Mouse (Mus musculus): ENCODE measurements around the gene Tgfb1i1. TPM values are rescaled to one million over a fixed set of nuclear protein-coding genes. Genes with fewer than 3 reads are reported as not detected.

Tgfb1i1 gene
- polyA plus RNA-seq, 1 experiment from 2014 or later: 111 TPM

DNA sequence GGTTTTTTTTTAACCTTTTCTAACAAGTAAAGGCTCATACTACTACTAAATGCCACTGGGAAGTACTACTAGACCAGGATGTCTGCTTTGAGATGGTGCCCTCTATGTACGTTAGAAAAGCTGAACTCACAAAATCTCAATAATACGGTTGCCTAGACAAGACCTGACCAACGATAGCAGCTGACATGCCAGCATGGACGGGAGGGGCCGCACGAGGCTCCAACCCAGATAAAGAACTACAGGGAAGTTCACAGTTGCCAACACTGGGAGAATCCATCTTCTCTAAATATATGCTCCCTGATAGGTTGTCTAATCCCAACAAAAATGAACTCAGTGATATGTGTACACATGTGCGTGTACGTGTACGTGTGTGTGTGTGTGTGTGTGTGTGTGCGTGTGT lies 48.2 kb downstream of the Tgfb1i1 start:
- Histone ChIP-seq H3K4me2 (replicated peaks; ENCODE audit: low read depth) (no peak overlapping the region), H3K9ac (ENCODE audit: low read depth, low read length) (no peak overlapping the region), H3K4me1 (replicated peaks; ENCODE audit: control insufficient read depth, insufficient read depth, low read length) (peaks cover 12% of the 10 kb centered on the region), H3K36me3 (ENCODE audit: control insufficient read depth, insufficient read depth) (peaks cover 23% of the 10 kb centered on the region), H3K27me3 (replicated peaks; ENCODE audit: control insufficient read depth, insufficient read depth, low read length) (no peaks in the 10 kb centered on the region), H3K27ac (ENCODE audit: low read depth, low read length) (no peak overlapping the region), H3K4me3 (ENCODE audit: low read depth, low read length) (no peak overlapping the region), H3K9me3 (ENCODE audit: control insufficient read depth) (no peaks in the 10 kb centered on the region)
- 75% methylated on average over 10 of the region's 10 CpGs for WGBS
- ATAC-seq: no peak
- no peak for TF ChIP-seq CTCF (IDR thresholded peaks at IDR 0.05; ENCODE audit: low read depth)

DNA sequence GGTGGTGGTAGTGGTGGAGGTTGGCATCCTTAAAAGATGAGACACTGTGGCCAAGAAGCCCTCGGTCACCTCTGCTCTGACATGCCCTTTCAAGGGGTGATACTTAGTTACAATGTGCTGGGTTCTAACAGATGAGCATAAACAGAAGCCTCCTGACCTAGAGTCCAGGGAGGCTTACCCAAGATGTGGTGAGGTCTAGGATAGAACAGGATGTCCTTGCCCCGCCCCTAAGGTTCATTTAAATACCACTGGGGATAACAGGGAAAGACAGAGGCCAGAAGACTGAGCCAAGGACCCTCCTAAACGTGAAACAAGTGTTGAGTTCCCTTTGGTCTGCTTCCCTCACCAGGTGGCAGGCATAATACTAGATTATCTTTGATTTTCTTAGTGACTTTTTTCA lies 49.9 kb downstream of the Tgfb1i1 start:
- H3K27ac ChIP-seq (ENCODE audit: low read depth, low read length): peak overlapping the region; percentile 94; the same call in 1 of the 2 replicates
- 58% methylated on average over 3 of the region's 3 CpGs for WGBS
- no peaks in the 10 kb centered on the region for H3K9me3 ChIP-seq (ENCODE audit: control insufficient read depth)
- no peak for ATAC-seq
- no peak overlapping the region for H3K9ac ChIP-seq (ENCODE audit: low read depth, low read length)
- peak overlapping the region; percentile 75 for H3K4me3 ChIP-seq (ENCODE audit: low read depth, low read length)
- no peak for TF ChIP-seq CTCF (IDR thresholded peaks at IDR 0.05; ENCODE audit: low read depth)
- H3K4me1 ChIP-seq (replicated peaks; ENCODE audit: control insufficient read depth, insufficient read depth, low read length): peaks cover 12% of the 10 kb centered on the region
- no peaks in the 10 kb centered on the region for H3K27me3 ChIP-seq (replicated peaks; ENCODE audit: control insufficient read depth, insufficient read depth, low read length)
- peak overlapping the region; percentile 89 for H3K4me2 ChIP-seq (replicated peaks; ENCODE audit: low read depth)
- H3K36me3 ChIP-seq (ENCODE audit: control insufficient read depth, insufficient read depth): peaks cover 10% of the 10 kb centered on the region

DNA sequence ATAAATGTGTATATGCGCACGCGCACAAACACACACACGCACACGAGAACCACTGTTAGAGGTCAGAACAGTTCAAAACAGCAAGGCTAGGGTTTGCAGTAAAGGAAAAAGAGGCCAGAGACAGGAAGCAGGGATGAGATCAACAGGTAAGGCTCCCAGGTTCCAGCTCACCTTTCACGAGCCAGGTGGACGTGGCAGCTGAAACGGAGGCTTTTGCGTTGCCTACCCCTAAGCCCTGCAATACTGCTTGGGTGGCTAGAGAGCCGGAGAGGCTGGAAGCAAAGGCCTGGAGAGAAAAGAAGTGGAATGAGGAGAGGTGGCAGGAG lies 50.6 kb downstream of the Tgfb1i1 start:
- H3K27me3 ChIP-seq (replicated peaks; ENCODE audit: control insufficient read depth, insufficient read depth, low read length): no peaks in the 10 kb centered on the region
- WGBS: 14% methylated on average over 10 of the region's 10 CpGs
- peak; percentile 44 for ATAC-seq
- H3K27ac ChIP-seq (ENCODE audit: low read depth, low read length): peak overlapping the region; percentile 94
- H3K9me3 ChIP-seq (ENCODE audit: control insufficient read depth): no peaks in the 10 kb centered on the region
- TF ChIP-seq CTCF (IDR thresholded peaks at IDR 0.05; ENCODE audit: low read depth): no peak
- H3K9ac ChIP-seq (ENCODE audit: low read depth, low read length): peak overlapping the region; percentile 87
- H3K4me2 ChIP-seq (replicated peaks; ENCODE audit: low read depth): peak overlapping the region; percentile 89
- peaks cover 12% of the 10 kb centered on the region for H3K4me1 ChIP-seq (replicated peaks; ENCODE audit: control insufficient read depth, insufficient read depth, low read length)
- peaks cover 10% of the 10 kb centered on the region for H3K36me3 ChIP-seq (ENCODE audit: control insufficient read depth, insufficient read depth)
- peak overlapping the region; percentile 75 for H3K4me3 ChIP-seq (ENCODE audit: low read depth, low read length)

DNA sequence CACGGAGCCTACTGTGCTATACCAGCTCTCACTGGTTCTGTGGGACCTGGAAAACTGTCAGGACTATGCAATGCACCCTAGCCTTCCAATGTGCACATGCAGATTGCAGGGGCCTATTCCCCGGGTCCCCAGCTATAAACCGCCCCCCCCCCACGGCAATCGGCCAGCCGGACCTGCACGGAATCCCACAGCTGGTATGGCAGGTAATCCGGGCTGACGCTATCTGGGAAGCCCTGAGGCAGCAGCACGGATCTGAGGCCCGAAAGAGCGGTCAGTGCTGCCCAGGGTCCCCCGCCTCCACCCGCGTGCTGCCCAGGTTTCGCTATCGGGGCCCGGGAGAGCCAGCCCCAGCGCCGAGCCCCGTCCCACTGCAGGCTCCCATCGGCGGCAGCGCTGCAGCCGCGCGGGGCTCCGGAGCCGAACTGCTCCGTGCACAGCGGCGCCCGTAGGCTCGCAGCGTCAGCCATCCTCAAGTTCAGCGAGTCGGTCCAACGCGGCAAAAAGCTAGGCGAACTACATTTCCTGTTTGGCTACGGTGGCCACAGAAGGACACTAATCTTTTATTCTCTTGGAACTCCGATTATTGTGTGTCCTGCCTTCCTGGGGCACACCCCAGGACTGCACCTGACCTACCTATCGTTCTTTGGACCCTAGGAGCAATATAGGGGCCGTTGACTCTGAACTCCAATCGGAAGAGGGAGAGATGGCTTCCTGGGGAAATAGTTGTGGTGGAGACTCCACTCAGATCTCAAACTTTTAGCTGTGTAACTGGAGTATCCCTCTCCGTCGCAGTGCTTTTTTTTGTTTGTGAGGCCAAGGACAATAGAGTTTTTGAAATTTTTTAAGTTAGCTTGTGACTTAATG lies 51.2 kb downstream of the Tgfb1i1 start, which contains the start of gene BC017158:
TSS of gene BC017158 (minus strand) at position 554 of the 864 bp plus-strand sequence.
- Histone ChIP-seq H3K9me3 (ENCODE audit: control insufficient read depth) (no peaks in the 10 kb centered on the region), H3K36me3 (ENCODE audit: control insufficient read depth, insufficient read depth) (peaks cover 10% of the 10 kb centered on the region), H3K9ac (ENCODE audit: low read depth, low read length) (peak within 1 kb of the TSS; percentile 87), H3K4me2 (replicated peaks; ENCODE audit: low read depth) (peak within 1 kb of the TSS; percentile 89), H3K4me1 (replicated peaks; ENCODE audit: control insufficient read depth, insufficient read depth, low read length) (peaks cover 12% of the 10 kb centered on the region), H3K27ac (ENCODE audit: low read depth, low read length) (peak within 1 kb of the TSS; percentile 94), H3K4me3 (ENCODE audit: low read depth, low read length) (peak within 1 kb of the TSS; percentile 75), H3K27me3 (replicated peaks; ENCODE audit: control insufficient read depth, insufficient read depth, low read length) (no peaks in the 10 kb centered on the region)
- ATAC-seq: peak; percentile 94
- TF ChIP-seq CTCF (IDR thresholded peaks at IDR 0.05; ENCODE audit: low read depth): no peak
- WGBS: under 1% methylated on average over 46 of the region's 47 CpGs

DNA sequence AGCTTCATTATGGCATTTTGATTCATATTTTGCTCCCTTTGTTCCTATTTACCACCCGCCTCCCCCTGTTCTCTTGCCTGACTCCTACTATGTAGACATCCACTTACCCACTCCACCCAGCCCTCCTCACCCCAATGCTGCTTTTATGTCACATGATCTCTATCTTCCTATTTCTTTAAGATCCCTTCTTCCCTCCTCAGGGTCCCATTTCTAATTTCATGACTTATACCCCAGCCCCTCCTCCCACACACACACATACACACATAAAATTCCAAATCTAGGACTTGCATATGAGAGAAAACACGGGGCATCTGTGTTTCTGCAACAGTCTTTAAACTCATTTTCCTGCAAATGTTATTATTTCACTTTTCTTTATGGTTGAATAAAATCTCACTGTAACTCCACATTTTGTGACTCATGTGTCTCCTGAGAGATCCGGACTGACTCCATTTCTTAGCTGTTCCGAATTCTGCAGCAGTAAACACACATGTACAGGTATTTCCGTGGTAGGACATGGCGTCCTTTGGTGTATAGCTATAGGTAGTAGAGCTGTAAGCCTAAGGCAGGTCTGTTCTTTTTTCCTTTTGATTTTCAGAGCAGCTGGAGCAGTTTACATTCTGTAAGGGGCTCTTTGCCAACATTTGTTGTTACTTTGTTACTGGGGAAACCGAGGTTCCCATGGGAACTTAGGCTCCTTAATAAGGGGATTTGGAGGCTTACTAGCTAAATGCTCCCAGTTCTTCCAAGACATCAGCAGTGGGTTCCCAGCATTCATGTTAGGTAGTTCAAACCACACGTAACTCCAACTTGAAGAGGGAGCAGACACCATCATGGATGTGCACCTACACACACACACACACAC lies 52.1 kb downstream of the Tgfb1i1 start:
- no peaks in the 10 kb centered on the region for H3K9me3 ChIP-seq (ENCODE audit: control insufficient read depth)
- ATAC-seq: 0 out of 2 replicates have a peak, but pooled peaks have one; percentile 32
- H3K27me3 ChIP-seq (replicated peaks; ENCODE audit: control insufficient read depth, insufficient read depth, low read length): no peaks in the 10 kb centered on the region
- 73% methylated on average over 8 of the region's 8 CpGs for WGBS
- TF ChIP-seq CTCF (IDR thresholded peaks at IDR 0.05; ENCODE audit: low read depth): no peak
- peaks cover 7% of the 10 kb centered on the region for H3K36me3 ChIP-seq (ENCODE audit: control insufficient read depth, insufficient read depth)
- peak overlapping the region; percentile 89 for H3K4me2 ChIP-seq (replicated peaks; ENCODE audit: low read depth)
- H3K4me3 ChIP-seq (ENCODE audit: low read depth, low read length): peak overlapping the region; percentile 75; the same call in 1 of the 2 replicates
- peak overlapping the region; percentile 94 for H3K27ac ChIP-seq (ENCODE audit: low read depth, low read length)
- H3K4me1 ChIP-seq (replicated peaks; ENCODE audit: control insufficient read depth, insufficient read depth, low read length): peaks cover 12% of the 10 kb centered on the region
- H3K9ac ChIP-seq (ENCODE audit: low read depth, low read length): 0 out of 2 replicates have a peak overlapping the region, but pooled peaks have one; percentile 87

DNA sequence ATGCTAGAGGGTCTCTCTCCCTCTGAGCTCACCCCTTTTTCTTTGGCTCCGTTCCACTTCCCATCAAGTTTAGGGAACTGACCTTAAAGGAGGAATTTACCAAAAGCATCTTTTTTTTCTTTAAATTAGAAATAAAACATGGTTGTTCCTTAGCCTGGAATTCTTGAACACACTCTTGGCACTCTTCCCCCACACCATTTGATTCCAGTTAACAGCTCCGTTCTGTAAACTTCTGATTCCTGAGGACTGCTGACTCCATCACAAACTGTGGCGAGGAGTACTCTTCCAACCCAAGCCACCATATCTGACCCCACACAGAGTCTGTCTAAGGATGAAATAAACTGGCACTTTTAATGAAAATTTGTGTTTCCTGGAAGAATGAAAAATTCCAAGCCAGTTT lies 54.3 kb downstream of the Tgfb1i1 start:
- H3K27me3 ChIP-seq (replicated peaks; ENCODE audit: control insufficient read depth, insufficient read depth, low read length): no peaks in the 10 kb centered on the region
- no peaks in the 10 kb centered on the region for H3K36me3 ChIP-seq (ENCODE audit: control insufficient read depth, insufficient read depth)
- no peaks in the 10 kb centered on the region for H3K9me3 ChIP-seq (ENCODE audit: control insufficient read depth)
- peaks cover 12% of the 10 kb centered on the region for H3K4me1 ChIP-seq (replicated peaks; ENCODE audit: control insufficient read depth, insufficient read depth, low read length)
- no peak overlapping the region for H3K4me2 ChIP-seq (replicated peaks; ENCODE audit: low read depth)
- no peak for ATAC-seq
- no peak overlapping the region for H3K27ac ChIP-seq (ENCODE audit: low read depth, low read length)
- WGBS: 84% methylated on average over 3 of the region's 3 CpGs
- H3K4me3 ChIP-seq (ENCODE audit: low read depth, low read length): no peak overlapping the region
- H3K9ac ChIP-seq (ENCODE audit: low read depth, low read length): no peak overlapping the region
- no peak for TF ChIP-seq CTCF (IDR thresholded peaks at IDR 0.05; ENCODE audit: low read depth)
